Mouse (Mus musculus) lung, embryonic 14.5 days (tissue): ENCODE data around the gene Kcnma1. TPM values are rescaled to one million over a fixed set of nuclear protein-coding genes. Genes with fewer than 3 reads are reported as not detected.

Experiments used
- ATAC-seq: fragments of 200-750 bp; cut with Nextera tagmentation; 2 replicates; pipeline ENCODE4 v1.8.0; 2017; ENCODE audit warnings: mild to moderate bottlenecking, moderate TSS enrichment, moderate library complexity; ENCODE audit not compliant: insufficient read depth
- DNase-seq: peaks from one replicate; pipeline ENCODE4 v3.0.0-alpha.2; 2015
- H3K27ac ChIP-seq: fragments of 300-500 bp; sonication (generic); 2 replicates; pipeline ENCODE4 v1.5.1; 2014; ENCODE audit warnings: low read depth, mild to moderate bottlenecking, moderate library complexity
- H3K27me3 ChIP-seq: fragments of 300-500 bp; sonication (generic); 2 replicates; pipeline ENCODE4 v1.6.1; 2014; ENCODE audit warnings: low read length, control low read depth; ENCODE audit not compliant: insufficient read depth
- H3K36me3 ChIP-seq: fragments of 300-500 bp; sonication (generic); 2 replicates; pipeline ENCODE4 v1.6.1; 2014; ENCODE audit warnings: control low read depth; ENCODE audit not compliant: insufficient read depth
- H3K4me1 ChIP-seq: fragments of 300-500 bp; sonication (generic); 2 replicates; pipeline ENCODE4 v1.6.1; 2014; ENCODE audit warnings: antibody characterized with exemption, control low read depth; ENCODE audit not compliant: insufficient read depth
- H3K4me2 ChIP-seq: fragments of 300-500 bp; sonication (generic); 2 replicates; pipeline ENCODE4 v1.6.1; 2014; ENCODE audit warnings: mild to moderate bottlenecking
- H3K4me3 ChIP-seq: fragments of 300-500 bp; sonication (generic); 2 replicates; pipeline ENCODE4 v1.5.1; 2014; ENCODE audit warnings: low read depth, low read length
- H3K9ac ChIP-seq: fragments of 300-500 bp; sonication (generic); 2 replicates; pipeline ENCODE4 v1.6.1; 2014
- H3K9me3 ChIP-seq: fragments of 300-500 bp; sonication (generic); 2 replicates; pipeline ENCODE4 v1.6.1; 2016; ENCODE audit warnings: low read depth, low read length, control low read depth
- CTCF ChIP-seq: IDR thresholded peaks from 2 replicates; pipeline ENCODE4 v1.5.1; 2016; ENCODE audit warnings: antibody characterized with exemption, low read depth
- WGBS: fragments of 180-500 bp; shearing (Covaris S2); extraction: QIAGEN DNeasy Blood & Tissue Kit; methylation state at CpG from one replicate; pipeline ENCODE4 v1.1.7; 2014; 5-methylcytosine and 5-hydroxymethylcytosine counted together
- polyA plus RNA-seq: library from polyadenylated mRNA; unstranded; fragments of >200 nt; fragmentation: Nextera tagmentation; extraction: Ambion mirVana; gene quantifications from 2 replicates; pipeline ENCODE4 v1.2.1, GENCODE M21; 2014

Gene Kcnma1
- polyA plus RNA-seq, 1 experiment from 2014 or later: 1.5 TPM

DNA sequence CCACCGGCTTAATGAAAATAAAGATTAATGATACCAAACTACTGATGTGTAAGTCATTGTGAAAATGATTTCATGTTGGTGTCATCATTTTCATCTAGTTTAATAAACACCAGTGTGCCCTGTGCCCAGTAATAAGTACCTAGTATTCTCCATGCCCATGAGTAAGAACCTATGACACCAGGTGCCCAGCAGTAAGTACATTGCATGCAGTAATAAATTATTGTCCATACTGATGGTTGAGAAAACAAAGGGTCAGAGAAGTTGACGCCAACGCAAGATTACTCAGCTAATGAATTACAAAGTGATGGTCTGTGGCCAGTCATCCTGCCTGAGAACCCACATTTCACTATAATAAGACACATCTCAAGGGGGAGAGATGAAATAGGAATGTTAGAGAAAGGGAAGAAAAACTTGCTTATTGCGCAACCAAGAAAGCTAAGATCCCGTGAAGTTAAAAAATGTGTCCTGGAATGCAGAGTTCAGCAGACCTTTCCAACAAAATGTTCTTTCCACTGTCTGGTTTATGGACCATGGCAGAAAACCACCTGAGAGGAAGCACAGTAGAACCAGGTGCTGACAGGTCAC, 381.2 kb downstream of the Kcnma1 start:
- Histone ChIP-seq H3K27me3 (no peaks in the 10 kb centered on the region), H3K4me2 (no peak overlapping the region), H3K4me3 (no peak overlapping the region), H3K9me3 (no peaks in the 10 kb centered on the region), H3K9ac (no peak overlapping the region), H3K36me3 (no peaks in the 10 kb centered on the region), H3K4me1 (no peaks in the 10 kb centered on the region), H3K27ac (no peak overlapping the region)
- DNase-seq: no peak
- WGBS: 73% methylated on average over 5 of the region's 5 CpGs
- no peak for ATAC-seq
- no peak for TF ChIP-seq CTCF

DNA sequence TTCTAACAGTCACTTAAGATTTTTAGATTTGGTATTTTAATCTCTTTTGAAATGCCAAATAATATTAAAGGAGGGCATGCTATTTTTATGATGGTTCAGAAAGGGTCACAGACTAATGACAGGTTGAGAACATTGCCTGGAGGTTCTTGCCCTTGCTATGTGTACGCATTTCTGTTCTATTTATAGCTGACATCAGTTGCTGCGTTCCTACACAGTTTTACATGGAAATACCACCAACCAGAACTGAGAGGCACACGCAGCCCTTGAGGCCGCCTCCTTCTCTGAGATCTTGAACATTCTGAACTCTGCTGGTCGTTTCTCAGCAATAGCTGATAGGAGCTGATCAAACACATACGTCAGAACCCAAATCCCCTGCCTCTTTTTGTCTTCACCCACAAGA, 387.4 kb downstream of the Kcnma1 start:
- no peak overlapping the region for H3K4me2 ChIP-seq
- 43% methylated on average over 6 of the region's 6 CpGs for WGBS
- H3K9ac ChIP-seq: no peak overlapping the region
- H3K4me3 ChIP-seq: no peak overlapping the region
- ATAC-seq (no peak), DNase-seq (no peak)
- no peaks in the 10 kb centered on the region for H3K27me3 ChIP-seq
- H3K9me3 ChIP-seq: no peaks in the 10 kb centered on the region
- TF ChIP-seq CTCF: no peak
- H3K36me3 ChIP-seq: no peaks in the 10 kb centered on the region
- no peaks in the 10 kb centered on the region for H3K4me1 ChIP-seq
- H3K27ac ChIP-seq: no peak overlapping the region

DNA sequence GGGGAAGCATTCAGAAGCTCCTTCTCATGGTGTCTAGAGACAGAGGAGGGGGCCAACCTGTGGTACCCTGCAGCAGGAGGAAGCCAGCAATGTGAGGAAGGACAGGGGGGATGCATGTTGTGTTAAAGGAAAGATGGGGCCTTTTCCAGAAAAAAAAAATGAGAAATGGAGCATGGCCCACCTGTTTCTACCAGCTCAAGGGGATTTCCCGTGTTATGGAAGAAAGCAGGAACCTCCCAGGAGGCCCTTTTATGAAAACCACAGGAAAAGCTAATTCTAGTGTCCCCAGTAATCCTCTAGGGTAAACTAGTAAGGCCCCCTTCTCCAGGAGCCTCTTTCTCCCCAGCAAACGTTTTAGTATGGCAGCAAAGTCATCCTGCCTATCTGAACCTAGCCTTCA, 388.2 kb downstream of the Kcnma1 start:
- no peak for ATAC-seq
- no peak for TF ChIP-seq CTCF
- no peak for DNase-seq
- WGBS: 35% methylated on average over 2 of the region's 2 CpGs
- Histone ChIP-seq H3K9ac (no peak overlapping the region), H3K4me2 (no peak overlapping the region), H3K4me3 (no peak overlapping the region), H3K27ac (no peak overlapping the region), H3K27me3 (no peaks in the 10 kb centered on the region), H3K36me3 (no peaks in the 10 kb centered on the region), H3K4me1 (no peaks in the 10 kb centered on the region), H3K9me3 (no peaks in the 10 kb centered on the region)

DNA sequence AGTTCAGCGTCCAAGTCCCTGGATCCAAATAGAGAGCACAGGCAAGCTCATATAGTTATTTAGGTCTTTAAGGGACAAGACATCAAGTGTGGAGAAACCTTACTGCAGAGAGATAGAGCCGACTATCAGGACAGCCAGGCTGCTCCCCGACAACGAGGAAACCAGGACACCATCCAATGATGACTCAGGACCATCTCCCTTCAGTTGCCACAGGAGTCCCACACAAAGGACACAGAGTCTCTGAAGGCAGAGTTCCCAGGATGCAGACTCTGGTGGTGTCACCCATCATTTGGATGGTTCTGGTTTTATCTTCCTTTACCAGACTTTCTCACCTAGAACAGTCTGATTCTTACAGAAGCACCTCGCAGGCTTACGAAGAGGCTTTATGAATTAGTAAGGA, 388.9 kb downstream of the Kcnma1 start:
- WGBS: 87% methylated on average over 6 of the region's 6 CpGs
- no peak for ATAC-seq

DNA sequence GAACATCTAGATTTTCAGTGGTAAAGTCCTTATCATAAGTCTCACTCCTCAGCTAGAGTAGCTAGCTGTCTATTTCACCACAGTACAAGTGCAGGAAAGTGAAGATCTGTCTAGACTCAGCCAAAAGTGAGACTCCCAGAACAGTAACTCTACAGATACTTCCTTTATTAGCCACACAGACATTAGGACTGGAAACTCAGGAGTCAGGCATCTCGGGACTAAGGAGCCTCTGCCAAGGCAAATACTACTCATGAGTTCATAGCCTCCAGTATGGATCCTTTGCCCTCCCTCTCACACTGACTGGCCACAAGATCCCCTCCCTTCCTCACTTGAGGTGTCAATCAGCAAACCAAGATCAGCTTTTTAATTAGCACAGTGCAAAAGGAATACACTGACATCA, 389.8 kb downstream of the Kcnma1 start:
- WGBS: 65% methylated on average over 1 of the region's 1 CpGs
- DNase-seq (no peak), ATAC-seq (no peak)
- TF ChIP-seq CTCF: no peak
- H3K9ac ChIP-seq: no peak overlapping the region
- no peak overlapping the region for H3K27ac ChIP-seq
- H3K4me2 ChIP-seq: no peak overlapping the region
- H3K4me1 ChIP-seq: no peaks in the 10 kb centered on the region
- H3K27me3 ChIP-seq: no peaks in the 10 kb centered on the region
- no peaks in the 10 kb centered on the region for H3K9me3 ChIP-seq
- H3K36me3 ChIP-seq: no peaks in the 10 kb centered on the region
- no peak overlapping the region for H3K4me3 ChIP-seq

More for the DNA sequence above, 388.9 kb downstream of the Kcnma1 start:
- Histone ChIP-seq H3K9ac (no peak overlapping the region), H3K27ac (no peak overlapping the region), H3K4me1 (no peaks in the 10 kb centered on the region), H3K4me2 (no peak overlapping the region), H3K36me3 (no peaks in the 10 kb centered on the region), H3K4me3 (no peak overlapping the region), H3K27me3 (no peaks in the 10 kb centered on the region), H3K9me3 (no peaks in the 10 kb centered on the region)
- DNase-seq: no peak
- no peak for TF ChIP-seq CTCF

DNA sequence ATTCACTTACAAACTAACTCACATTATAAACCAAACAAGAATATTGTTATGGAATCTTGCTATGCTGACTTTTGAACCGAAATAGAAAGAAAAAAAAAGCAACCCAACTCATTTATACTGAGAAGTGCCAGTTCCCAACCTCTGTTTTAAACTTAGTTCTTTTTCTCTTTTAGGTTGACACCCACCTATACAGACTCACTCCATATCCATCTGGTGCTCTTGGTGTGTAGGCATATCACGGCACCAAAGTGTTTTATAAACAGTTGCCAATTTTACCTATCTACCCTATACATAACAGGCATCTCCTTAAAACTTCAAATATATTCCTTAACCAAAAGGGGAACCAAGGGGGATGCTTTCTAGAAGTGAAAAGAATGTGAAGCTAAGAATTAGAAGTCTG, 393.6 kb downstream of the Kcnma1 start:
- Histone ChIP-seq H3K36me3 (no peaks in the 10 kb centered on the region), H3K4me3 (no peak overlapping the region), H3K9me3 (no peaks in the 10 kb centered on the region), H3K27me3 (no peaks in the 10 kb centered on the region), H3K4me2 (no peak overlapping the region), H3K4me1 (no peaks in the 10 kb centered on the region), H3K9ac (no peak overlapping the region), H3K27ac (no peak overlapping the region)
- ATAC-seq (no peak), DNase-seq (no peak)
- TF ChIP-seq CTCF: no peak
- 65% methylated on average over 2 of the region's 2 CpGs for WGBS

DNA sequence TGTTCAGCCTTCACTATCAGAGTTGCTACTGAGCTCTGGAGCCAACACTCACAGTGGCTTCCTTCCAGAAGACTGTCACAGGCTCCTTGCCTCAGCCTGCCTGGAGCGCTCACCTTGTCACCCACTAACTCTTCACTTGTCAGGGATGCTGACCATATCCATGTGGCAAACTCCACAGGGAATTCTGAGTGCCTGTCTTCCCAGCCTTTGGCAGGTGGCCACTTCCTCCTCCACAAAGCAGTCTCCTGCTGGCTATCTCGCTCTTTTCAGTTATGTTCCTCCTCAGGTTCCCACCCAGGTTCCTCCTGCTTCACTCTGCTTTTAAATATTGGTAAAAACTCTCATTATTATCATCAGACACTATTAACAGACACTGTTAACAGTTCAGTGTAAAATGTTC, 395.3 kb downstream of the Kcnma1 start:
- TF ChIP-seq CTCF: no peak
- peak; percentile 15 for DNase-seq
- Histone ChIP-seq H3K9me3 (no peaks in the 10 kb centered on the region), H3K27me3 (no peaks in the 10 kb centered on the region), H3K4me2 (no peak overlapping the region), H3K4me1 (no peaks in the 10 kb centered on the region), H3K4me3 (no peak overlapping the region), H3K27ac (no peak overlapping the region), H3K9ac (no peak overlapping the region), H3K36me3 (no peaks in the 10 kb centered on the region)
- WGBS: 55% methylated on average over 2 of the region's 2 CpGs
- ATAC-seq: no peak

DNA sequence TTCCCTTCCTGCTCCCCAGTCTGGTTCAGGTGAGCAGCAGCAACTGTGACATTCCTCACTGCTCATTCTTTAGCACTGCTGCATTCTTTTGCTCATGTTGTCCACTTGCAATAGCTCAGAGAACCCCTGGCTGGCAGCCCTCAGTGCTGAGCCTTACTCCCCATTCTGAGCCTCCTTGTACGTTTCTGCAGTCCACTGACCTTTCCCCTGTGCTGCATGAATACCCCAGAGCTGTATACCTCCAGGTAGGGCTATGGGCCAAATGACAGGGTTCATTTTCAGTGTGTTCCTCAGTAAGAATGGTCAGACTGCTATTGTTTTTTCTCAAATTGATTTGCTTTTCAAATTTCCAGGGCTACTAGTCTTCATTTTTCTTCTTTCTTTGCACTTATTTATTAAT, 396.2 kb downstream of the Kcnma1 start:
- no peaks in the 10 kb centered on the region for H3K4me1 ChIP-seq
- H3K27ac ChIP-seq: no peak overlapping the region
- no peak for ATAC-seq
- no peaks in the 10 kb centered on the region for H3K27me3 ChIP-seq
- no peak for TF ChIP-seq CTCF
- H3K36me3 ChIP-seq: no peaks in the 10 kb centered on the region
- no peak overlapping the region for H3K4me3 ChIP-seq
- no peak overlapping the region for H3K9ac ChIP-seq
- no peak overlapping the region for H3K4me2 ChIP-seq
- no peak for DNase-seq
- no peaks in the 10 kb centered on the region for H3K9me3 ChIP-seq
- WGBS: 31% methylated on average over 1 of the region's 1 CpGs
